In the genomic region with DNA sequence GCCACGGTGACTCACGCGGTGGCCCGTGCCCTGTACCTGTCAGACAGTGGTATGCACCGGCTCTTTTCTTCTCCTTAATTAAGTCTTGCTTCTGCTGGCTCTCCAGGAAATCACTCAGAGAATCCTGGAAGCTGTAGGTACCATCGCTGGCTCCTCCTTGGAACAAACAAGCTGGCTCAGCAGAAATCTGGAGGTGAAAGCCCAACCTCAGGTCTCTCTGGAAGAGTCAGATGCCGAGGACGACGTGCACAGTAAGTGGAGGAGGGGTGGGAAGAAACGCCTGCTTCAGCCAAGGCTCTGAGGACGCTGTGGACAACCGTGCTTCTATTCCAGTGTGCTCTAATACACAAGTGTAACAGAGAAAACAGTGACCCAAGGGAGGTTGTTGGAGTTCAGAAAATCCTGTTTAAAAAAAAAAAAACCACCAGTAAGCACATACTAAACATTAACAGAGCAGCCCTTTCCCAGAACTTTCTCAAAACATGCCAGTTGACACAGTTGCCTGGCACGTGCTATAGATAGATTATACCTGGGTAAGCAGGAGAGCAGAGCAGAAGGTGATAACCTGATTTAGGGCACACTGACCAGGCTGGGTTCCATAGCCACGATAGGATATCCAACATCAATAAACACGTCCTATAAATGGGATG, we compare ENCODE assay signal across 29 mouse cellular contexts. TPM values are rescaled to one million over a fixed set of nuclear protein-coding genes. Genes with fewer than 3 reads are reported as not detected.
DNase-seq lines count a peak whose midpoint lies in the region; ATAC-seq and TF ChIP-seq lines count a peak whose summit lies in the region.
"Had no signal": no experiment of that assay in that cellular context is flagged by ENCODE, and none has a peak within 500 bp of the region (broad histone marks: within the 10 kb centered on the region; RNA-seq: fewer than 3 reads in every experiment).

No protein-coding gene starts in this region.

- TF ChIP-seq POLR2A in liver, adult 2 months (IDR thresholded peaks at IDR 0.05; ENCODE audit: extremely low read depth, insufficient read depth, low read length): no peak

- DNase-seq in embryonic facial prominence, embryonic 10.5 days (ENCODE audit: low spot score): no peak
- DNase-seq in liver, adult 2 months (ENCODE audit: extremely low read depth, low read depth, low spot score): peak; percentile 89
- no peak for DNase-seq in liver, embryonic 11.5 days (ENCODE audit: low spot score)
- DNase-seq in kidney, postnatal 0 days (ENCODE audit: low spot score): no peak
- DNase-seq in yolk sac, embryonic 10.5 days (ENCODE audit: low spot score): peak; percentile 49
- DNase-seq: adrenal gland, adult 8-10 months; cerebellum, adult 2 months; cerebellum, postnatal 25 days; gastrocnemius, postnatal 14 days; heart, adult 11 months; liver, embryonic 13.5 days; lung, adult 18-20 months; right cerebral cortex, postnatal 4 days; thymus, adult 18-20 months; thymus, postnatal 36 days had no signal

- no peak for TF ChIP-seq CTCF in liver, adult 2 months (IDR thresholded peaks at IDR 0.05; ENCODE audit: low read depth, low read length)
- TF ChIP-seq CTCF in kidney, postnatal 0 days (IDR thresholded peaks at IDR 0.05; ENCODE audit: low read depth): no peak

- no peaks in the 10 kb centered on the region for H3K27me3 ChIP-seq in embryonic facial prominence, embryonic 12.5 days
- H3K27me3 ChIP-seq in embryonic facial prominence, embryonic 10.5 days (replicated peaks; ENCODE audit: low read depth, poor library complexity, severe bottlenecking): no peaks in the 10 kb centered on the region
- no peaks in the 10 kb centered on the region for H3K27me3 ChIP-seq in liver, adult 2 months (ENCODE audit: control insufficient read depth, insufficient read depth, low read length)
- no peaks in the 10 kb centered on the region for H3K27me3 ChIP-seq in liver, embryonic 11.5 days (replicated peaks; ENCODE audit: control insufficient read depth, insufficient read depth, low read length)
- H3K27me3 ChIP-seq in kidney, postnatal 0 days (ENCODE audit: insufficient read depth, low read length): no peaks in the 10 kb centered on the region
- H3K27me3 ChIP-seq in hindbrain, embryonic 16.5 days (replicated peaks; ENCODE audit: control insufficient read depth, insufficient read depth, low read length): no peaks in the 10 kb centered on the region
- H3K27me3 ChIP-seq: heart, embryonic 15.5 days; hindbrain, embryonic 12.5 days; limb, embryonic 13.5 days; liver, embryonic 13.5 days; neural tube, embryonic 12.5 days had no signal

- no peaks in the 10 kb centered on the region for H3K36me3 ChIP-seq in embryonic facial prominence, embryonic 12.5 days
- no peaks in the 10 kb centered on the region for H3K36me3 ChIP-seq in embryonic facial prominence, embryonic 10.5 days (replicated peaks)
- peaks cover 2% of the 10 kb centered on the region; the same call in 1 of the 2 replicates for H3K36me3 ChIP-seq in liver, adult 2 months (ENCODE audit: control insufficient read depth, insufficient read depth, low read length)
- no peaks in the 10 kb centered on the region for H3K36me3 ChIP-seq in liver, embryonic 11.5 days (ENCODE audit: control insufficient read depth, insufficient read depth, low read length)
- H3K36me3 ChIP-seq in kidney, postnatal 0 days (ENCODE audit: insufficient read depth, low read length): no peaks in the 10 kb centered on the region
- H3K36me3 ChIP-seq in hindbrain, embryonic 16.5 days (ENCODE audit: control insufficient read depth, insufficient read depth, low read length): peaks cover 15% of the 10 kb centered on the region
- H3K36me3 ChIP-seq: heart, embryonic 10.5 days; heart, embryonic 15.5 days; limb, embryonic 13.5 days; liver, embryonic 13.5 days; neural tube, embryonic 12.5 days had no signal

- peaks cover 7% of the 10 kb centered on the region; the same call in 1 of the 2 replicates for H3K4me1 ChIP-seq in embryonic facial prominence, embryonic 12.5 days
- peaks cover 26% of the 10 kb centered on the region for H3K4me1 ChIP-seq in embryonic facial prominence, embryonic 10.5 days
- peaks cover 26% of the 10 kb centered on the region for H3K4me1 ChIP-seq in liver, adult 2 months (ENCODE audit: control insufficient read depth, insufficient read depth, low read length)
- H3K4me1 ChIP-seq in liver, embryonic 11.5 days (replicated peaks; ENCODE audit: control insufficient read depth, insufficient read depth, low read length): peaks cover 7% of the 10 kb centered on the region
- H3K4me1 ChIP-seq in kidney, postnatal 0 days (replicated peaks; ENCODE audit: insufficient read depth, low read length): peaks cover 3% of the 10 kb centered on the region; the same call in 1 of the 2 replicates
- no peaks in the 10 kb centered on the region for H3K4me1 ChIP-seq in hindbrain, embryonic 16.5 days (ENCODE audit: control insufficient read depth, insufficient read depth, low read depth, low read length)
- H3K4me1 ChIP-seq: neural tube, embryonic 12.5 days had no signal

- no peak overlapping the region for H3K27ac ChIP-seq in embryonic facial prominence, embryonic 12.5 days
- H3K27ac ChIP-seq in embryonic facial prominence, embryonic 10.5 days (replicated peaks): no peak overlapping the region
- peak overlapping the region; percentile 28 for H3K27ac ChIP-seq in liver, adult 2 months (replicated peaks; ENCODE audit: insufficient read depth, low read depth, low read length)
- no peak overlapping the region for H3K27ac ChIP-seq in liver, embryonic 11.5 days (ENCODE audit: low read depth, low read length)
- H3K27ac ChIP-seq in kidney, postnatal 0 days: peak overlapping the region; percentile 65
- no peak overlapping the region for H3K27ac ChIP-seq in hindbrain, embryonic 16.5 days (ENCODE audit: low read depth, low read length)
- H3K27ac ChIP-seq: heart, embryonic 10.5 days; heart, embryonic 15.5 days; hindbrain, embryonic 12.5 days; liver, embryonic 13.5 days; macrophage; neural tube, embryonic 12.5 days; stomach, postnatal 0 days had no signal

- H3K79me2 ChIP-seq in liver, adult 2 months (ENCODE audit: control insufficient read depth, insufficient read depth, low read length): no peaks in the 10 kb centered on the region

- 78% methylated on average over 15 of the region's 15 CpGs for WGBS in embryonic facial prominence, embryonic 12.5 days
- WGBS in embryonic facial prominence, embryonic 10.5 days: 79% methylated on average over 15 of the region's 15 CpGs
- 51% methylated on average over 15 of the region's 15 CpGs for WGBS in liver, adult 2 months
- 76% methylated on average over 15 of the region's 15 CpGs for WGBS in liver, embryonic 11.5 days
- 49% methylated on average over 15 of the region's 15 CpGs for WGBS in kidney, postnatal 0 days
- 75% methylated on average over 15 of the region's 15 CpGs for WGBS in hindbrain, embryonic 16.5 days

- H3K4me2 ChIP-seq in embryonic facial prominence, embryonic 12.5 days (replicated peaks): no peak overlapping the region
- no peak overlapping the region for H3K4me2 ChIP-seq in liver, embryonic 11.5 days
- H3K4me2 ChIP-seq in kidney, postnatal 0 days (ENCODE audit: low read length): no peak overlapping the region; the same call in 1 of the 2 replicates
- H3K4me2 ChIP-seq in hindbrain, embryonic 16.5 days (ENCODE audit: low read length): no peak overlapping the region
- H3K4me2 ChIP-seq: heart, embryonic 15.5 days; hindbrain, embryonic 12.5 days; limb, embryonic 13.5 days; liver, embryonic 13.5 days; neural tube, embryonic 12.5 days had no signal

- H3K9ac ChIP-seq in embryonic facial prominence, embryonic 12.5 days: 0 out of 2 replicates have a peak overlapping the region, but pooled peaks have one; percentile 24
- H3K9ac ChIP-seq in liver, adult 2 months (ENCODE audit: low read depth, low read length): no peak overlapping the region; the same call in 1 of the 2 replicates
- no peak overlapping the region for H3K9ac ChIP-seq in liver, embryonic 11.5 days (ENCODE audit: low read depth, low read length)
- no peak overlapping the region for H3K9ac ChIP-seq in kidney, postnatal 0 days (ENCODE audit: low read depth, low read length)
- H3K9ac ChIP-seq in hindbrain, embryonic 16.5 days (ENCODE audit: low read depth, low read length): no peak overlapping the region
- H3K9ac ChIP-seq: heart, embryonic 15.5 days; hindbrain, embryonic 12.5 days; limb, embryonic 13.5 days; liver, embryonic 13.5 days; neural tube, embryonic 12.5 days had no signal

- H3K9me3 ChIP-seq in embryonic facial prominence, embryonic 12.5 days: no peaks in the 10 kb centered on the region
- no peaks in the 10 kb centered on the region for H3K9me3 ChIP-seq in embryonic facial prominence, embryonic 10.5 days
- no peaks in the 10 kb centered on the region for H3K9me3 ChIP-seq in liver, embryonic 11.5 days (ENCODE audit: control insufficient read depth, low read length)
- H3K9me3 ChIP-seq in kidney, postnatal 0 days (replicated peaks; ENCODE audit: low read length): no peaks in the 10 kb centered on the region
- no peaks in the 10 kb centered on the region for H3K9me3 ChIP-seq in hindbrain, embryonic 16.5 days (ENCODE audit: control insufficient read depth, low read length)
- H3K9me3 ChIP-seq: heart, embryonic 10.5 days; heart, embryonic 15.5 days; hindbrain, embryonic 12.5 days; limb, embryonic 13.5 days; liver, embryonic 13.5 days; neural tube, embryonic 12.5 days had no signal

- no peak for ATAC-seq in embryonic facial prominence, embryonic 12.5 days (ENCODE audit: insufficient number of reproducible peaks, insufficient read depth, low FRiP score, low TSS enrichment)
- no peak for ATAC-seq in liver, embryonic 11.5 days (replicated peaks; ENCODE audit: low FRiP score)
- ATAC-seq in kidney, postnatal 0 days (replicated peaks; ENCODE audit: low FRiP score, low read depth): peak; percentile 50
- no peak for ATAC-seq in hindbrain, embryonic 16.5 days
- no peak for ATAC-seq in megakaryocyte-erythroid progenitor cell, adult 5-6 weeks (replicated peaks; ENCODE audit: low FRiP score, low TSS enrichment, poor library complexity, severe bottlenecking)
- ATAC-seq: forebrain, embryonic 14.5 days; intestine, embryonic 16.5 days; lung, postnatal 0 days; midbrain, embryonic 16.5 days had no signal

- no peak overlapping the region for H3K4me3 ChIP-seq in embryonic facial prominence, embryonic 12.5 days
- H3K4me3 ChIP-seq in embryonic facial prominence, embryonic 10.5 days: no peak overlapping the region
- no peak overlapping the region for H3K4me3 ChIP-seq in liver, adult 2 months (ENCODE audit: insufficient read depth, low read depth, low read length)
- no peak overlapping the region for H3K4me3 ChIP-seq in liver, embryonic 11.5 days (ENCODE audit: low read depth, low read length)
- no peak overlapping the region for H3K4me3 ChIP-seq in kidney, postnatal 0 days (replicated peaks; ENCODE audit: low read depth, low read length)
- no peak overlapping the region for H3K4me3 ChIP-seq in hindbrain, embryonic 16.5 days (ENCODE audit: low read length)
- H3K4me3 ChIP-seq: heart, embryonic 10.5 days; heart, embryonic 15.5 days; hindbrain, embryonic 12.5 days; limb, embryonic 13.5 days; liver, embryonic 13.5 days; neural tube, embryonic 12.5 days had no signal

RNA-seq across cellular contexts. Expression of gene Morc3, which starts 38.8 kb away (rescaled TPM):
- 36.9 and 42.3 TPM in 2 replicates for polyA plus RNA-seq in embryonic facial prominence, embryonic 12.5 days (2016; fragmentation: Nextera tagmentation; extraction: Ambion mirVana)
- 29.1 and 31.5 TPM in 2 replicates for polyA plus RNA-seq in embryonic facial prominence, embryonic 10.5 days (2016; fragmentation: Nextera tagmentation; extraction: Ambion mirVana)
- 22.9 and 26.8 TPM in 2 replicates for total RNA-seq in liver, adult 2 months (2014; rRNA removed)
- polyA plus RNA-seq in liver, adult 2 months (2012; rRNA removed): 2.7 and 3.1 TPM in 2 replicates
- polyA plus RNA-seq in liver, embryonic 11.5 days (2014; fragmentation: Nextera tagmentation; extraction: Ambion mirVana): 37.0 and 37.6 TPM in 2 replicates
- polyA plus RNA-seq in kidney, postnatal 0 days (2015; fragmentation: Nextera tagmentation; extraction: Ambion mirVana): 26.8 and 27.0 TPM in 2 replicates
- polyA plus RNA-seq in hindbrain, embryonic 16.5 days (2015; fragmentation: Nextera tagmentation; extraction: Ambion mirVana): 28.7 and 29.8 TPM in 2 replicates
- total RNA-seq in megakaryocyte-erythroid progenitor cell, adult 5-6 weeks (2014; fragmentation: Nextera tagmentation): 59.5 and 86.0 TPM in 2 replicates
- 137 and 163 TPM in 2 replicates for total RNA-seq in megakaryocyte-erythroid progenitor cell, adult 5-6 weeks (2017)

Comparison
In these comparisons a context has a peak if more than half of its experiments do, and no peak if none do; other contexts are left out.
1. H3K27ac ChIP-seq: peak in liver, adult 2 months (single experiment) and kidney, postnatal 0 days (single experiment); none in embryonic facial prominence, embryonic 12.5 days (single experiment), embryonic facial prominence, embryonic 10.5 days (single experiment), liver, embryonic 11.5 days (single experiment) and hindbrain, embryonic 16.5 days (single experiment).
2. DNase-seq: peak in liver, adult 2 months (single experiment) and yolk sac, embryonic 10.5 days (single experiment); none in embryonic facial prominence, embryonic 10.5 days (single experiment), liver, embryonic 11.5 days (single experiment) and kidney, postnatal 0 days (single experiment).